Mouse (Mus musculus): Measurements from ENCODE around the gene Izumo4.

DNA sequence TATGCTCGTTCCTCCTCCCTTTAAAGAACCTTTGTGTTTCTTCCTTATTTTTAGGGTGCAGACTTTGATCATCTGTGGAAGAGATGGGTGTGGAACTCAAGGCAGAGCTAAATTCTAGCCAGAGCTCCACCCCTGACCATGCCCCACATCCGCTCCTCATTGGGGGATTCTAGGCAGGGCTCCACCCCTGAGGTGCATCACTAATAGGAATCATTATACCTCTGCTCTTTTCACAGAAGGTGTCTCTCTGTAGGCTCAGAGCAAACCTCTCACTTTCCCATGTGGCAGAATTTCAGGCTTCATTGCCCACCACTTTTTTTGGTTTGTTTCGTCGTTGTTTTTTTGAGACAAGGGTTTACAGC is 43.2 kb upstream of the Izumo4 start:
- TF ChIP-seq CTCF (IDR thresholded peaks at IDR 0.05; ENCODE audit: control insufficient read depth, insufficient read depth, low read length) (no peak), POLR2A (IDR thresholded peaks at IDR 0.05; ENCODE audit: borderline replicate concordance, control insufficient read depth, low read depth, low read length) (no peak)
